Mouse (Mus musculus) layer of hippocampus, adult 9-11 months (tissue): ENCODE results near the gene Ezr.

Source experiments
- DNase-seq: peaks from one replicate; pipeline ENCODE4 v3.0.0; 2022

Ezr gene

GRCm38 (mm10) chr17:6766823-6767222, 15.8 kb downstream of the Ezr start:
- no peak for DNase-seq

GRCm38 (mm10) chr17:6765886-6766285, 16.7 kb downstream of the Ezr start:
- no peak for DNase-seq

- no peak for DNase-seq
Measured at GRCm38 (mm10) chr17:6764730-6765129, 17.9 kb downstream of the Ezr start.

- DNase-seq: no peak
Measured at GRCm38 (mm10) chr17:6764227-6764593, 18.4 kb downstream of the Ezr start.

GRCm38 (mm10) chr17:6763513-6764226, 18.9 kb downstream of the Ezr start:
- DNase-seq: no peak

GRCm38 (mm10) chr17:6759717-6760292, 22.8 kb downstream of the Ezr start:
- DNase-seq: no peak

- DNase-seq: no peak
Measured at GRCm38 (mm10) chr17:6758845-6759244, 23.7 kb downstream of the Ezr start.

GRCm38 (mm10) chr17:6757902-6758301, 24.7 kb downstream of the Ezr start:
- DNase-seq: no peak

GRCm38 (mm10) chr17:6755873-6756272, 26.7 kb downstream of the Ezr start:
- no peak for DNase-seq

- DNase-seq: no peak
Measured at GRCm38 (mm10) chr17:6755176-6755575, 27.4 kb downstream of the Ezr start.

- DNase-seq: no peak
Measured at GRCm38 (mm10) chr17:6752375-6752774, 30.2 kb downstream of the Ezr start.

- no peak for DNase-seq
Measured at GRCm38 (mm10) chr17:6751221-6751859, 31.2 kb downstream of the Ezr start.

- DNase-seq: no peak
Measured at GRCm38 (mm10) chr17:6748779-6749464, 33.7 kb downstream of the Ezr start.

GRCm38 (mm10) chr17:6747478-6747877, 35.1 kb downstream of the Ezr start:
- DNase-seq: no peak

GRCm38 (mm10) chr17:6746452-6747231, 35.9 kb downstream of the Ezr start:
- no peak for DNase-seq

GRCm38 (mm10) chr17:6745975-6746374, 36.6 kb downstream of the Ezr start:
- DNase-seq: no peak

GRCm38 (mm10) chr17:6745503-6745902, 37.1 kb downstream of the Ezr start:
- DNase-seq: no peak

GRCm38 (mm10) chr17:6744871-6745270, 37.7 kb downstream of the Ezr start:
- no peak for DNase-seq

GRCm38 (mm10) chr17:6744366-6744765, 38.2 kb downstream of the Ezr start:
- DNase-seq: no peak

GRCm38 (mm10) chr17:6743787-6744239, 38.8 kb downstream of the Ezr start:
- no peak for DNase-seq

- no peak for DNase-seq
Measured at GRCm38 (mm10) chr17:6743039-6743575, 39.5 kb downstream of the Ezr start.
